Mouse (Mus musculus) induced T-regulatory cell, adult 2 months (primary cell): Measurements from ENCODE around the gene Arl6ip4.

Experiments
- DNase-seq: peaks from one replicate; pipeline ENCODE4 v3.0.0-alpha.2; 2012; ENCODE audit warnings: low read depth

Arl6ip4 gene

GRCm38 (mm10) chr5:124093852-124094604 lies 21.9 kb upstream of the Arl6ip4 start:
- DNase-seq = peak; percentile 20

- no peak for DNase-seq
These were observed 20.8 kb upstream of the Arl6ip4 start for GRCm38 (mm10) chr5:124095077-124095581.

GRCm38 (mm10) chr5:124095596-124096232 lies 20.2 kb upstream of the Arl6ip4 start, which contains the start of gene Abcb9:
TSS of gene Abcb9 (minus strand) at chr5:124095798.
- DNase-seq = peak; percentile 98

- DNase-seq = no peak
These were observed 17.0 kb upstream of the Arl6ip4 start for GRCm38 (mm10) chr5:124098923-124099322.

GRCm38 (mm10) chr5:124100128-124101044 lies 15.5 kb upstream of the Arl6ip4 start:
- no peak for DNase-seq

GRCm38 (mm10) chr5:124102326-124102725 lies 13.6 kb upstream of the Arl6ip4 start:
- no peak for DNase-seq

GRCm38 (mm10) chr5:124103020-124103419 lies 12.9 kb upstream of the Arl6ip4 start:
- DNase-seq = no peak

GRCm38 (mm10) chr5:124103552-124103951 lies 12.3 kb upstream of the Arl6ip4 start:
- no peak for DNase-seq

- peak; percentile 86 for DNase-seq
These were observed 4.7 kb upstream of the Arl6ip4 start for GRCm38 (mm10) chr5:124111077-124111741.

- peak; percentile 99 for DNase-seq
These were observed 4.0 kb upstream of the Arl6ip4 start, which contains the start of gene Ogfod2 for GRCm38 (mm10) chr5:124111742-124112497. TSS of gene Ogfod2 (plus strand) at chr5:124112297.

- DNase-seq = no peak
These were observed 3.4 kb upstream of the Arl6ip4 start for GRCm38 (mm10) chr5:124112531-124112930.

GRCm38 (mm10) chr5:124113030-124113429 lies 2.9 kb upstream of the Arl6ip4 start:
- peak; percentile 75 for DNase-seq

- DNase-seq = no peak
These were observed 1.4 kb upstream of the Arl6ip4 start for GRCm38 (mm10) chr5:124114276-124115025.

- DNase-seq = no peak
These were observed 358 bp upstream of the Arl6ip4 start for GRCm38 (mm10) chr5:124115531-124115930.

- no peak for DNase-seq
These were observed 3.3 kb downstream of the Arl6ip4 start for GRCm38 (mm10) chr5:124119204-124119603.

- DNase-seq = no peak
These were observed 6.5 kb downstream of the Arl6ip4 start for GRCm38 (mm10) chr5:124122357-124122756.

GRCm38 (mm10) chr5:124125093-124125492 lies 9.2 kb downstream of the Arl6ip4 start:
- DNase-seq = no peak

GRCm38 (mm10) chr5:124134261-124134660 lies 18.4 kb downstream of the Arl6ip4 start:
- DNase-seq = no peak

GRCm38 (mm10) chr5:124138066-124138465 lies 22.2 kb downstream of the Arl6ip4 start:
- DNase-seq = no peak

- no peak for DNase-seq
These were observed 33.1 kb downstream of the Arl6ip4 start for GRCm38 (mm10) chr5:124149028-124149427.
